Mouse (Mus musculus): ENCODE measurements around the gene Gdap2. TPM values are rescaled to one million over a fixed set of nuclear protein-coding genes. Genes with fewer than 3 reads are reported as not detected.

Gdap2 gene
- polyA plus RNA-seq, 1 experiment from 2014 or later = 46.6 TPM

- Histone ChIP-seq H3K4me3 (ENCODE audit: low read depth, low read length) (no peak overlapping the region), H3K36me3 (ENCODE audit: control insufficient read depth, insufficient read depth, low read length) (no peaks in the 10 kb centered on the region), H3K27ac (ENCODE audit: low read depth, low read length) (no peak overlapping the region), H3K9me3 (replicated peaks; ENCODE audit: control insufficient read depth, low read length) (no peaks in the 10 kb centered on the region), H3K4me2 (ENCODE audit: low read length) (no peak overlapping the region), H3K4me1 (ENCODE audit: control insufficient read depth, insufficient read depth, low read length) (no peaks in the 10 kb centered on the region), H3K27me3 (replicated peaks; ENCODE audit: control insufficient read depth, insufficient read depth, low read length) (no peaks in the 10 kb centered on the region), H3K9ac (ENCODE audit: low read length) (no peak overlapping the region)
- WGBS = 76% methylated on average over 1 of the region's 1 CpGs
- DNase-seq (ENCODE audit: low spot score) (no peak), ATAC-seq (no peak)
Observed at GRCm38 (mm10) chr3:100227509-100227908, 65.3 kb downstream of the Gdap2 start.

- Histone ChIP-seq H3K4me1 (ENCODE audit: control insufficient read depth, insufficient read depth, low read length) (no peaks in the 10 kb centered on the region), H3K27me3 (replicated peaks; ENCODE audit: control insufficient read depth, insufficient read depth, low read length) (no peaks in the 10 kb centered on the region), H3K9ac (ENCODE audit: low read length) (no peak overlapping the region), H3K9me3 (replicated peaks; ENCODE audit: control insufficient read depth, low read length) (no peaks in the 10 kb centered on the region), H3K4me3 (ENCODE audit: low read depth, low read length) (no peak overlapping the region), H3K36me3 (ENCODE audit: control insufficient read depth, insufficient read depth, low read length) (no peaks in the 10 kb centered on the region), H3K27ac (ENCODE audit: low read depth, low read length) (no peak overlapping the region), H3K4me2 (ENCODE audit: low read length) (no peak overlapping the region)
- ATAC-seq = no peak
- DNase-seq (ENCODE audit: low spot score) = no peak
- 86% methylated on average over 3 of the region's 3 CpGs for WGBS
Observed at GRCm38 (mm10) chr3:100228981-100229380, 66.8 kb downstream of the Gdap2 start.

- DNase-seq (ENCODE audit: low spot score) (no peak), ATAC-seq (no peak)
- Histone ChIP-seq H3K4me2 (ENCODE audit: low read length) (no peak overlapping the region), H3K4me3 (ENCODE audit: low read depth, low read length) (no peak overlapping the region), H3K4me1 (ENCODE audit: control insufficient read depth, insufficient read depth, low read length) (no peaks in the 10 kb centered on the region), H3K9me3 (replicated peaks; ENCODE audit: control insufficient read depth, low read length) (no peaks in the 10 kb centered on the region), H3K27ac (ENCODE audit: low read depth, low read length) (no peak overlapping the region), H3K36me3 (ENCODE audit: control insufficient read depth, insufficient read depth, low read length) (no peaks in the 10 kb centered on the region), H3K27me3 (replicated peaks; ENCODE audit: control insufficient read depth, insufficient read depth, low read length) (no peaks in the 10 kb centered on the region), H3K9ac (ENCODE audit: low read length) (no peak overlapping the region)
Observed at GRCm38 (mm10) chr3:100236725-100237436, 74.7 kb downstream of the Gdap2 start.

- H3K36me3 ChIP-seq (ENCODE audit: control insufficient read depth, insufficient read depth, low read length) = no peaks in the 10 kb centered on the region
- DNase-seq (ENCODE audit: low spot score) (no peak), ATAC-seq (no peak)
- no peaks in the 10 kb centered on the region for H3K27me3 ChIP-seq (replicated peaks; ENCODE audit: control insufficient read depth, insufficient read depth, low read length)
- 82% methylated on average over 4 of the region's 4 CpGs for WGBS
- H3K4me1 ChIP-seq (ENCODE audit: control insufficient read depth, insufficient read depth, low read length) = no peaks in the 10 kb centered on the region
- no peak overlapping the region for H3K4me3 ChIP-seq (ENCODE audit: low read depth, low read length)
- no peak overlapping the region for H3K9ac ChIP-seq (ENCODE audit: low read length)
- H3K4me2 ChIP-seq (ENCODE audit: low read length) = no peak overlapping the region
- H3K27ac ChIP-seq (ENCODE audit: low read depth, low read length) = no peak overlapping the region
- no peaks in the 10 kb centered on the region for H3K9me3 ChIP-seq (replicated peaks; ENCODE audit: control insufficient read depth, low read length)
Observed at GRCm38 (mm10) chr3:100242230-100242629, 80.0 kb downstream of the Gdap2 start.

- 68% methylated on average over 4 of the region's 4 CpGs for WGBS
- Histone ChIP-seq H3K4me3 (ENCODE audit: low read depth, low read length) (no peak overlapping the region), H3K36me3 (ENCODE audit: control insufficient read depth, insufficient read depth, low read length) (no peaks in the 10 kb centered on the region), H3K27me3 (replicated peaks; ENCODE audit: control insufficient read depth, insufficient read depth, low read length) (no peaks in the 10 kb centered on the region), H3K4me1 (ENCODE audit: control insufficient read depth, insufficient read depth, low read length) (no peaks in the 10 kb centered on the region), H3K27ac (ENCODE audit: low read depth, low read length) (no peak overlapping the region), H3K9ac (ENCODE audit: low read length) (no peak overlapping the region), H3K9me3 (replicated peaks; ENCODE audit: control insufficient read depth, low read length) (no peaks in the 10 kb centered on the region), H3K4me2 (ENCODE audit: low read length) (no peak overlapping the region)
- no peak for DNase-seq (ENCODE audit: low spot score)
- no peak for ATAC-seq
Observed at GRCm38 (mm10) chr3:100246286-100246825, 84.2 kb downstream of the Gdap2 start.

Other genes with a start within 250 kb of the Gdap2 start
- 43.7 and 43.8 TPM in 2 replicates for gene Wdr3, start within 50 bp of the Gdap2 start, polyA plus RNA-seq (2014; fragmentation: Nextera tagmentation; extraction: Ambion mirVana)